Mouse (Mus musculus) layer of hippocampus, adult 8-10 months (tissue): ENCODE measurements at regions not wholly inside any gene's neighbourhood (a gene's known extent, or its start where the extent isn't known, plus 50 kb on each side); places are given as distances from the start of the nearest gene placed in this dataset.

Experiments
- DNase-seq, 2 experiments: peaks; one replicate each; pipeline ENCODE4 v3.0.0; 2022; ENCODE audit warnings: low spot score in 2 of 2

DNA sequence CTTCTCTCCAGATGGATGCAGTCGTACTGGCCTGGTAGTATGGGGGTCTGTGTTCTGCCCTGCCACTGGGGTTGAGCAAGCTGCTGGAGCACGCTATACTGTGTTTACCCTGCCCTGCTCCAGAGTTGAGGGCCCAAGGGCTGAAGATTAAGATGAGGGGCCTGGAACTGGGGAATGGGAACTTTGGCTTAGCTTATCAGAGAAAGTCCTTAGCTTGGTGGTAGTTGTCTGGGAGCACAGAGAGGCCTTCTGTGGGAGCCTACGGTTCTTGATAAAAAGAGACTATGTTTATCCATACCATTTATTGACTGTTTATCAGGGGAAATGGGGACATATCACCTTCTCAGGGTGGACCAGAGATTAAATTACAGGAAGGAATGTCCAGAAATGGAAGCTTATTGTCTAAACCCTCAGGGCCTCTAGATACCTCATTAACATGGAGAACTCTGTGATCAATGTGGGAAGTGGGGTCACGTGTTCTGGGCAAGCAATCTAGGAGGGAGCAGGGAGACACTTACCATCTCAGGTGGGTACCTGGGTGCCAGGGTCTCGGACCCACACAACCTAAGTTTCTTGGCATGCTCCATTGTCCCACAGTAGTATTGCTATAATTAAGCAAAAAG, 58.7 kb downstream of the Mycn start:
- no peak for DNase-seq

DNA sequence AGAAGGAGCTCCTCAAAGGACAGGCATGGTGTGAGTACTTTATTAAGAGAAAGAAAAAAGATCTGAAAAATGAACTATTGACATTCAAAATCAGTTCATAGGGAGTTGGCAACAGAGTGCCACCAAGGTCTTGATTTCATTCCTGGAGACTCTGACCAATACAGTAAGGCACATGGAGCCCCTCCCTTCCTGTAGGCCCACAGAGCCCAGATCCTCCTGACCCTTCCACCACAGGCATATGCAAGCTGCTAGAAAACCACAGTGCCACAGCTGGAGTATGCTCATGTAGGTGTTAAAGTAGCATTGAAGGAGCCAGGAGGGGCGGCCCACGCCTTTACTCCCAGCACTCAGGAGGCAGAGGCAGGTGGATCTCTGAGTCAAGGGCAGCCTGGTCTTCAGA, 63.7 kb downstream of the Mycn start:
- no peak for DNase-seq

- peak; percentile 6 to 8 for DNase-seq
These were observed 64.2 kb downstream of the Mycn start for GRCm38 (mm10) chr12:12877539-12877938.

- DNase-seq, result no peak
These were observed 65.6 kb downstream of the Mycn start for GRCm38 (mm10) chr12:12875976-12876745.

GRCm38 (mm10) chr12:12873551-12873950, 68.2 kb downstream of the Mycn start:
- peak in 1 of 2 experiments; percentile 8 for DNase-seq

DNA sequence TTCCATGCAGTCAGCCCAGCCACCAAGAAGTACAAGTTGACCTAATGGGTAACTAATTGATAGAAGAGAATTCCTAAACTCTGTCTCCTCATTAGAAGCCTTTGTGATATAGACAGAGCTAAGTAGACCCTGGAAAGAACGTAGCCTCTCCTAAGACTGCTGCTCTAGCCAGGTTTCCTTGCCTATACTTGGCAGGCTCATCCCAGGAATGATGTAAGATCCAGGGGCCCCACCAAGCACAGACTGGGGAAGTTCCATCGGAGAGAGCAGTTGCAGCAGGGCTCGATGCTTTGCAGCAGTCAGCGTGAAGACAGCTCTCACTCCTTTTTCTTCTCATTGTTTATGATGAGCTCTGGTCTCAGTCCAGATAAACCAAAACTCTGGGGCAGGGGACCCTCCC, 68.7 kb downstream of the Mycn start:
- no peak for DNase-seq

GRCm38 (mm10) chr12:12871272-12871671, 70.4 kb downstream of the Mycn start:
- peak; percentile 33 to 51 for DNase-seq

- peak in 1 of 2 experiments; percentile 17 for DNase-seq
These were observed 75.1 kb downstream of the Mycn start for GRCm38 (mm10) chr12:12866590-12866989.

- no peak for DNase-seq
These were observed 91.0 kb downstream of the Mycn start for GRCm38 (mm10) chr12:12850681-12851080.

DNA sequence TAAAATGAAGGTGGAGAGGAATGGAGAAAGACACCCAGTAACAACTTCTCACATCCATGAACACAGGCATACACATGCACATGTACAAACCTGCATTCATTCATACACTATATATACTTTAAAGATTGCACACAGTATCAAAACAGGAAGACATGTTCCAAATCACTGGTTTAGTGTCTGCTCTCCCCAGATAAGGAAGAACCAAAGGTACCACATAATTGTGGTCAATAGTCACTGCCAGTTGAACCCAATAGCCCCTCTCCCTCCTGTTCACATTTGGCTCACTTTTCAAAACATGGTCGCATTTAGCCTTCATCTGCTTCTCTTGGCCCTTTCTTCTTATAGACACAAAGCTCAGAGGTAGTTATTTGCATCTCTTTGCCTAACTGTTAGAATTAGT, 95.0 kb downstream of the Mycn start:
- DNase-seq, result no peak

GRCm38 (mm10) chr12:12842247-12842957, 99.3 kb downstream of the Mycn start:
- DNase-seq, result no peak

DNA sequence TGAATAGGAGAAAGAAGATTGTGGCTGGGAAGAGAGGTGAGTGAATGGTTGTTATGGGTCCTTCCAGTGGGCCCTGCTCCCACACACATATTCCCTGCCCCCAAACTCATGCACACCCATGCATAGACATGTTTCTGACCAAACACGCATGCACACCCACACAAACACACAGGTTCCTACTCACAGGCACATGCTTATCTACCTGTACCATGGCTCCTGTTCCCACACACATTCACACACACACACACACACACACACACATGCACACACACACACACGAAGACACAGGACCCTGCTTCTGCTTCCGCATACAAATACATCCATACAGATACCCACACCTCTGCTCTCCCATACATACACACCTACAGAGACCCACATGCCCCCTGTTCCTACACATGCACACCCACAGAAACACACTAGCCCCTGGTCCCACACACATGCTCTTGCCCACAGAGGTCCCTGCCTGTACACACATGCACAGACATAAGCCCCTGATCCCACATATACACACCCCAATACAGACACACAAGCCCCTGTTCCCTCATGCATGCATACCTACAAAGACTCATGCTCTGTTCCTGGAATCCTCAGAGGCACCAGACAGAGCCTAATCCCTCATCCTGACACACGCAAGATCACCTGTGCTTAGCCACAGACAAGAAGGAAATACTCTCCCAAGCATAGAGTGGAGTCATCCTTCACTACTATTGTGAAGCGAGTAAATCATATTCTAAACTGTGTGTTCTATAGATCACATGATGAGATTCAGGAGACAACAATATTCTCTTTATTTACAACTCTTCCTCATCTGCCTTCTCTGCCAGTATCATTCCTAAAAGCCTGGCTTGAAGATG, 100.1 kb downstream of the Mycn start:
- DNase-seq, result no peak

GRCm38 (mm10) chr12:12840661-12841384, 100.9 kb downstream of the Mycn start:
- DNase-seq, result no peak

- DNase-seq, result peak in 1 of 2 experiments; percentile 13
These were observed 103.9 kb downstream of the Mycn start for GRCm38 (mm10) chr12:12837775-12838174.

- no peak for DNase-seq
These were observed 113.7 kb downstream of the Mycn start for GRCm38 (mm10) chr12:12827821-12828641.

- DNase-seq, result no peak
These were observed 114.3 kb downstream of the Mycn start for GRCm38 (mm10) chr12:12827379-12827778.

DNA sequence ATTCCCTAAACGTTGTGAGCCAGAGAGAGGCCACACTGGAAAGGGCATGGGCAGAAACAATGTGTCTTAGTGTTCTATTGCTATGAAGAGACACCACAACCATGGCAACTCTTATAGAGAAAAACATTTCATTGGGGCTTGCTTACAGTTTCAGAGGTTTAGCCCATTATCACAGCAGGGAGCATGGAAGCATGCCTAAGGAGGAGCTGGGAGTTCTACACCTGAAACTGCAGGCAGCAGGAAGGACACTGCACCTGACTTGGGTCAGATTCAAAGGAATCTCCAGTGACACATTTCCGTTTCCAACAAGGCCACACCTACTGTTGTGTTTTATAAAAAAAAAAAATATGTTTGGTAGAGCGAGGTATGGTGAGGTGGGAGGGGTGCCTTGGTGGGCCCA, 115.3 kb downstream of the Mycn start:
- DNase-seq, result no peak

DNA sequence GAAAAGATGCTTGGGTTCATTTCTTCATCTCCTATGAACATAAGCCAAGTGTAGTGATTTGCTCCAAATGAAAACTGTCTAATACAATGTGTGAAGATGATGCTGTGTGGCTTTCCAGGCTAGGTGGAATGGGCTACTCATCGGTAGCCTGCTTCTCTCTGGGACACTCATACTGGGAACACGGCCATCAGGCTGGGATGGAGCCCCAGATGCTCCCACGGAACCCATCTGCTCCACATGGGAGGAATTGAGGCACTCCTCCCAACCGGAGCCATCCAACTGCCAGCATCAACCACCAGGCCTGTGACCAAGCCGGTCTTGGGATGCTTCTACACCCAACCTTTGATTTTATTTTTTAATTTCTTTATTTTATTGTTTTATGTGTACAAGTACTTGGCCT, 115.9 kb downstream of the Mycn start:
- DNase-seq, result peak; percentile 79 to 81

DNA sequence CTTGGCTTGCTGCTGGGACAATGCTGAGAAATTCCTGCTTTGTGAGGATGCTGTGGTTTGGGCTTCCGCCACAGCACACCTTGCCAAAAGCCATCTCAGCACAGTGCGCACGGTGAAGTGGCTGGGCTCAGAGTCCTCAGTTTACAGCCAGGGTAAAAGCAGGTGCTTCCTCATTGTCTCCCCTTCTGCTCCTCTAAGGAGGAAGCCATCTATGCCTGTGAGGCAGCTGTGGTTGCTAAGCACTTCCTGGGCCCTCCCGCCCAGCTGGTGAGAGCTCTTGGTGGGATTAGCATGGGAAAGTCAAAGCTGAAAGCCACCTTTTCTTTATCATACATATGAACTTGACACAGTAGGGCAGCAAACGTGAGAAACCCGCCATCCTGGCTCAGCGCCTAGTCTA, 120.2 kb downstream of the Mycn start:
- DNase-seq, result no peak
